Mouse (Mus musculus) brain, embryonic 14.5 days (tissue): Measurements from ENCODE around the gene Ube2d3.

Source experiments
- CTCF ChIP-seq: fragments of 200-500 bp; IDR thresholded peaks from 2 replicates; pipeline ENCODE4 v1.5.1; 2012; ENCODE audit warnings: inconsistent platforms, mild to moderate bottlenecking, moderate library complexity, borderline replicate concordance; ENCODE audit not compliant: insufficient read depth, insufficient read length; ENCODE audit errors: extremely low read depth
- POLR2A ChIP-seq: fragments of 200-500 bp; IDR thresholded peaks from 2 replicates; pipeline ENCODE4 v1.6.1; 2012; ENCODE audit warnings: mild to moderate bottlenecking, inconsistent platforms, borderline replicate concordance; ENCODE audit not compliant: poor library complexity, insufficient read depth, insufficient read length, severe bottlenecking; ENCODE audit errors: extremely low read depth

DNA sequence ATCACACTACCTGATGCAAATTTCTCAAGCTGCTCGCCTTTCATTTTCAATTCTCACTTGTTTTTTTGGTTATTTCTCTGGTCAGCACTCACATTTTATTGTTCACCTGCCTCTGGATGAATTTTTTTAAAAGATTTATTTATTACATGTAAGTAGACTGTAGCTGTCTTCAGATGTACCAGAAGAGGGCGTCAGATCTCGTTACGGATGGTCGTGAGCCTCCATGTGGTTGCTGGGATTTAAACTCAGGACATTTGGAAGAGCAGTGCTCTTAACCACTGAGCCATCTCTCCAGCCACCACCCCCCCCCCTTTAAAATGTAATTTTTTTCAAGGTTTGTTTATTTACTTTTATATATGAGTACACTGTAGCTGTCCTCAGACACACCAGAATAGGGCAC is 34.1 kb upstream of the Ube2d3 start:
- TF ChIP-seq CTCF (no peak), POLR2A (no peak)
